Mouse (Mus musculus) heart, postnatal 14 days (tissue): ENCODE measurements around the gene Fto. TPM values are rescaled to one million over a fixed set of nuclear protein-coding genes. Genes with fewer than 3 reads are reported as not detected.

ENCODE experiments used
- DNase-seq, 2 experiments: peaks; one replicate each; pipeline ENCODE4 v3.0.0; 2021 to 2022
- intact Hi-C: fragments of 180-260 bp; cut with DNase I; formaldehyde crosslinking; loops from one replicate; pipeline ENCODE4 v1.15.1; 2025
- total RNA-seq, 2 experiments: library from RNA; stranded (reverse); gene quantifications; 2 replicates each; pipeline ENCODE4 v1.2.3; 2021

The Fto gene
- total RNA-seq, 2 experiments from 2014 or later, result 68.6 to 70.4 TPM

- intact Hi-C loops, result loop anchor here (10.0 kb wide), 1 partner anchor 345 kb away; the partner anchor contains the start of gene Aktip
- no peak for DNase-seq
These were observed 226.3 kb downstream of the Fto start for GRCm38 (mm10) chr8:91539586-91539985.

DNA sequence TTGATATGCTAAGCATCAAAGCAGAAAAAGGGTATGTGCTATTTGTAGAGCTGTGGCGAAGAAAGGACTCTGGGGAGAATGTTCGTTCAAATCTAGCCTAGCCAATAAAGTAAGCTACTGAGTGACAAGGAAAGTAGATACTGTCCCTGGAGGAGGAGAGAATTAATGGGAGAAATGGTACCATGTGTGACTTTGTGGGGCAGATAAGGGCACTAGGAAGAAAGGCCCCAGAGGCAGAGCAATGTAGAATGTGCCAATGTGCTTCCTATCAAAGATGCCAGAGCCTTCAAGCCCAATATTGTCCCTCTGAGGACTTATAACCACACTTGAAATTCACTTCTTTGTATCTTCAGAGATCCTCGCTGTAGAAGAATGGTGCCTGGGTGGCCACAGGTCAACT, 227.9 kb downstream of the Fto start:
- DNase-seq, result no peak
- intact Hi-C loops, result no loop called here

DNA sequence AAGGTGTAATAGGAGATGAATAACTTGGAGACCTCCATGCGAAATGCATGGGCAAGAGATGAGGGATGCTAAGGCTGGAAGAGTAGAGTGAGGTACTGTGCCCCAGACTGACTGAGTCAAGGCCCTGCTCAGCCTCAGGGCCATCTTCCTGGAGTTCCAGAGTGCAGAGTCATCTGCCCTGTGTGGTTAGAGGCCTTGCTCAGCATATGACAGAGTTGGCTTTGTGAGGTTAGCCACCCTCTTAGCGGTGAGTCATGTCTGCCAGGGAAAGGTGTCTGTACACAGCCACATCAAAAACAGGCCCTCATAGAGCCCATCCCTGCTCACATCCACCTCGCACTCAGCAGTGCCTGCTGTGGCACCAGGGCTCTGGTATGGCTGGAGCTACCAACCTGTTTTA, 232.2 kb downstream of the Fto start:
- intact Hi-C loops, result no loop called here
- no peak for DNase-seq

DNA sequence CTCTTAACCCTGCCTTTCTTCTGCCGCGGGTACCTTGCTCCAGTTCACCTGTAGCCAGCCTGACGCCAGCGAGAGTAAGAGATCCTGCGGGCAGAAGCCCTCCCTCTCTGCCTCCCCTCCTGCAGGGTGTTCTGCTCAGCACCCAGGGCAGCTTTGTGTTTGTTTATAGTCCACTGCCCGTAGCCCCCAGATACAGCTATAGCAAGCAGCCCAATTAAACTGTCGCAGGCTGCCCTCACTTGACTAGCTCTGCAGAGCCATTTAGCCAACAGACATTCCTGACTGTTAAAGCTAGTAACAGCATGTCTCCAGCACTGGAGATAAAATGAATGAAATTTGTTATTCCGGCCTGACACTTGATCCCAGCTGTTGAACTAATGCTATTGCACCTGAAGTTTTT, 233.3 kb downstream of the Fto start:
- intact Hi-C loops, result no loop called here
- no peak for DNase-seq

- DNase-seq, result no peak
- intact Hi-C loops, result loop anchor here (5.0 kb wide), 1 partner anchor 77 kb away; no protein-coding TSS in a partner anchor
These were observed 236.8 kb downstream of the Fto start for GRCm38 (mm10) chr8:91550131-91550530.

DNA sequence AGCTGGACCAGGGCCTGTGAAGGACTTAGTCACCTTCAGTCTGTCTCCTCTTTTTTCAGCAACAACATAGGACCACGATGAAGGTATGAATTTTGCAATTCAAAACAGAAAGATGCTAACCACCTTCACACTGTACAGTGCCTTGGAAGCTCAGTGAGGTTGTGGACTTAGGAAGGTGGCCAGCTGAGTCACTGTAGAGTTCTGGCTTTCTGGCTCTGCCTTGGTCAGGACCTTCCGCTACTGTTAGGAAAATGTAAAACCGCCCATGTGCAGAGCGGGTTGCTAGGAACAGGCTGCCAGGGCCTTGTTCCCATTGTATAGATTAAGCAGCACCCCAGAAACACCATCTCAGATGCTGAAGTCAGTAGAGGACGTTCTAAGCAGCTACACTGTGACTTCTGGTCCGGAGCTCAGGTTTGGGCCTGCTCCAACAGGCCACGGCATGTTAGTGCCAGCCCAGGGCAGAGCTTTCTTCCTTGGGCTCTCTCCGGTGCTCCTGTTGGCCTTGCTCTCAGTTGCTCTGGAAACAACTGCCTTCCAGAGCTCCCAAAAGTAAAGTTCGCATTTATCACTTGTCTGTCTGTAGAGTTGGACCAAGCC, 237.9 kb downstream of the Fto start:
- no peak for DNase-seq
- intact Hi-C loops, result loop anchor here (5.0 kb wide), 1 partner anchor 76 kb away; no protein-coding TSS in a partner anchor

- intact Hi-C loops, result loop anchor here (5.0 kb wide), 1 partner anchor 75 kb away; no protein-coding TSS in a partner anchor
- DNase-seq, result peak in 1 of 2 experiments; percentile 46
These were observed 238.6 kb downstream of the Fto start for GRCm38 (mm10) chr8:91551775-91552538.

- no peak for DNase-seq
- intact Hi-C loops, result loop anchor here (5.0 kb wide), 1 partner anchor 75 kb away; no protein-coding TSS in a partner anchor
These were observed 239.3 kb downstream of the Fto start for GRCm38 (mm10) chr8:91552635-91553034.

- DNase-seq, result no peak
- intact Hi-C loops, result loop anchor here (5.0 kb wide), 1 partner anchor 74 kb away; no protein-coding TSS in a partner anchor
These were observed 240.1 kb downstream of the Fto start for GRCm38 (mm10) chr8:91553387-91553786.

GRCm38 (mm10) chr8:91557041-91557587, 243.8 kb downstream of the Fto start:
- intact Hi-C loops, result no loop called here

DNA sequence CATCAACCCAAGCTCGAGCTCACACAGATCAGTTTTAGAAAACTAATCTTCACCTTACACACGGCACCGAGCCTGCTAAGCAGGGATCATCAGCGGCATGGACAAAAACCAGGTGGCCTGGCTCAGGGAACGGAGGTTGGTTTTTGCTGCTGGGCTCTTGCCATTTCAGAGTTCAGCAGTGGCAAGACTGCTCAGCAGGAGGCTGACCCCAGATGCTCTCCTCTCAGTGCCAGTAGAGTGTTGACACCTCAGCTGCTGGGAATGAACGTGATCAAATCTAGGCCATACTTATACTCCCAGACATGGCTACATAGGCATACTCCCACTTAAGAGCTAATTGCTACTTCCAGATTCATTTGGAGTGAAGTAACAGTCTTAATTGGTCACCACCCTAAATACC, 245.1 kb downstream of the Fto start:
- peak; percentile 34 to 74 for DNase-seq

More at GRCm38 (mm10) chr8:91557041-91557587, 243.8 kb downstream of the Fto start:
- no peak for DNase-seq

GRCm38 (mm10) chr8:91560017-91560591, 246.8 kb downstream of the Fto start:
- DNase-seq, result no peak
- intact Hi-C loops, result no loop called here

More for the DNA sequence above, 245.1 kb downstream of the Fto start:
- intact Hi-C loops, result no loop called here

- intact Hi-C loops, result no loop called here
- DNase-seq, result no peak
These were observed 247.9 kb downstream of the Fto start for GRCm38 (mm10) chr8:91561241-91561640.

GRCm38 (mm10) chr8:91562600-91562999, 249.3 kb downstream of the Fto start:
- no peak for DNase-seq
- intact Hi-C loops, result no loop called here

DNA sequence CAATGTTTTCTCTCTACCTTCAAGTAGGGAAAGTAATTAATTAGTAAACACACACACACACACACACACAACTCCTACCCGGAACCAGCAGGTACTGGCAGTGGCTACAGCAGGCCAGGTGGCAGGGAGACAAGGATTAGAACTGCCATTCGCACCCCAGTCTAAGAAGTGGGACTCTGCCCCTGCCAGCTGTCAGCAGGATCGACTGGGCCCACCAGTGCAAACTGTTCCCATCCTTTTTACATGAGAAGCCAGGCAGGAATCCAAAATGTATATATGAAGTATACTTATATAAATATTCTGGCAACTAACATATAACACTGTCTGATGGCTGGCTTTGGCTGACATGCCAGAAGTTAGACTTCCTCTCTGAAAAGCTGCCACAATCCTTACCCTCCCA, 250.0 kb downstream of the Fto start:
- intact Hi-C loops, result no loop called here
- no peak for DNase-seq

- intact Hi-C loops, result no loop called here
- DNase-seq, result no peak
These were observed 252.7 kb downstream of the Fto start for GRCm38 (mm10) chr8:91565869-91566502.

GRCm38 (mm10) chr8:91566503-91566869, 253.2 kb downstream of the Fto start:
- intact Hi-C loops, result no loop called here
- DNase-seq, result no peak

DNA sequence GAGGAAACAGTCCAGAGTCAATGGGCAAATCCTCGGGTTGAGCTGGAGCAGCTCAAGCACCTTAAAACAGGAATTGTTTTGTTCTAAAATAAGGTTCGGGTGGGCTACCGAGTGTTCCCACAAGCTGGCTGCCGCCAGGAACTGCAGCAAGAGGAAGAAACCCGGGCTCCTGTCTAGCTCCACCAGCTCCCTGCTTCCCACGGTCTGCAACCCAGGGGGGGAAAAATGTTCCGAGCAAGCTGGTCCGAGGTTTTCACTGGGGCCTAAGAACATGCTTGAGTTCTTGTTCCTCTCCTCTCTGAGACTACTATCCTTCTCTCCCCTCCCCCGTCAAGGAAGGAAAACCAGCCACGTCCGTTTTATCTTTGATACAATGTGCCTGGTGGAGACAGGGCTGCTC, 256.5 kb downstream of the Fto start:
- intact Hi-C loops, result no loop called here
- no peak for DNase-seq

DNA sequence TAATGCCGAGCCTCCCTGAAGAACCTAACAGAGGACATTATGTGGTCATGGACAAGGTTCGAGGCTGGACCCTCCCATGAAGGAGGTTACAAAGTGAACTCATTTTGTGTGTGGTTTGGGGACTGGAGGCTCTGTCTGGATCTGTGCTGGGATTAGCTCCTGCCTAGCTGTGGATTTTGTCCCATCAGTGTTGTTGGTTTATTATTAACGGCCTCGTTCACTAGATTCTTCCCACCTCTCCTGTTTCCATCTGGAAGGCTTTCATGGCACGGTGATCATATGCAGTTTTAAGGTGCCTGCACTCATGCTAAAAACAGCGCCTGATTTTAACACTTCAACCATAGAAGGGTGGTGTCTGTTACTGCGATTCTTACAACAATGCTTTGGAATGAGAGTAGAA, 257.5 kb downstream of the Fto start:
- intact Hi-C loops, result no loop called here

GRCm38 (mm10) chr8:91571978-91572377, 258.7 kb downstream of the Fto start:
- intact Hi-C loops, result no loop called here
- no peak for DNase-seq

More for the DNA sequence above, 257.5 kb downstream of the Fto start:
- DNase-seq, result no peak

GRCm38 (mm10) chr8:91572630-91573029, 259.3 kb downstream of the Fto start:
- intact Hi-C loops, result no loop called here
- no peak for DNase-seq
